Mouse (Mus musculus): ENCODE data around the gene Tex26.

GRCm38 (mm10) chr5:149504985-149505384 lies 65.5 kb downstream of the Tex26 start:
- TF ChIP-seq EP300 (optimal IDR thresholded peaks at IDR 0.05) (no peak), CTCF (IDR thresholded peaks at IDR 0.05; ENCODE audit: low read depth) (no peak)
